Mouse (Mus musculus): ENCODE results near the gene Arap2. TPM values are rescaled to one million over a fixed set of nuclear protein-coding genes. Genes with fewer than 3 reads are reported as not detected.
A peak's percentile ranks its signal among the peaks of the same experiment; 100 is the strongest.

The Arap2 gene
- polyA plus RNA-seq, 1 experiment from 2014 or later: 5.3 TPM

DNA sequence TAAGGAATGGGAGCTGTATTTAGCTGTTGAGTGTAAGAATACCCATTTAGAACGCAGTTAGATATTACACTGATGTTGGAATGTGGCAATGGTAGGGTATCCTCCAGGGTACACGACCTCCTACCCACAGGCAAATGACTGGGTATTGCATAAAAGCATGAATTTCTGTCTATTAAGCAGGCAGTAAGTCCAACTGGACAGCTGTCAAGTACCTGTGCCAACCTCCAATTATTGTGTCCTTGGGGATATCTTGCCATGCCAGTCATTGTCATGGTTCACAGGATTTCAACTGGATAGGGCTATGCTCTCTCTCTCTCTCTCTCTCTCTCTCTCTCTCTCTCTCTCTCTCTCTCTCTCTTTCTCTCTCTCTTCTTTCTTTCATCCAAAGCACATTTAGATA is 40.4 kb downstream of the Arap2 start:
- Histone ChIP-seq H3K27ac (replicated peaks) (no peak overlapping the region), H3K4me3 (no peak overlapping the region), H3K27me3 (no peaks in the 10 kb centered on the region), H3K4me1 (replicated peaks) (no peaks in the 10 kb centered on the region), H3K9me3 (no peaks in the 10 kb centered on the region), H3K9ac (no peak overlapping the region), H3K36me3 (no peaks in the 10 kb centered on the region), H3K4me2 (no peak overlapping the region)
- no peak for ATAC-seq (ENCODE audit: low FRiP score, low read depth)
- 68% methylated on average over 2 of the region's 2 CpGs for WGBS

DNA sequence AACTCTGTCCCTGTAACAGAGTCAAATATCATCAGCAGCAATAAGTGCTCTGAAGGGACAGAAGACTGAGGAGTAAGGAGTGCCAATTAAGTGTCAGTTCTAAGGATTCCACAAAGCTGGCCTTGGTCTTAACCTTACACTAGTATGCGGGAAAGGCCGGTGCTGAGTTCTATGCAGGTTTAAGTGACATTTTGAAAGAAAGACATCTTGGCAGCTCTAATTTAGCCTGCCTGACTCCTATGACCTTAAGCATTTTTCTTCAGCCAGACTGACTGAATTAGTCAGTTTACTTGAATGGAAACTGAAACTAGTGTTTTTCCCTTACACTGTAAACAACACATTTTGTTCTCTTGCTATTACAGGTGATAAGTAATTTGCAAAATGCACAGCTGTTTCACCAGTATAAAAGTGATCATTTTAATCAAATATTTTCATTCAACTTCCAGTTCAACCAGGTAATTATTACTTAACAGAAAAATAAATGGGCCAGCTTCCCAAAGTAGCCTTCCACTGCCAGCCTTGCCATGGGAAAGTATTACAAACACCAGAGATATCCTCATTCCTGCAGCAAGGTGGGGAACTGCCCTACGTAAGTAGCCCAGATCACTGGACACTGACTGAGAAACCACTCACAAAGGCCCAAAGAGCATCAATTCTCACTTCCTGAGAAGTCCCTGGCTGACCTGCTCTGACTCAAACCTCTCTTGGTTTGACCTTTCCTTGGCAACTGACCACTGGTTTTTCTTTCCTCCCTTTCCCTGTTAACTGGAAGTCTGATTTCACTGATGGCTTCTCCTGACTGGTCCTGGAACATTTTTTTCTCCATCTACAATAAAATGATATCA is 42.5 kb downstream of the Arap2 start:
- H3K9me3 ChIP-seq: no peaks in the 10 kb centered on the region
- no peaks in the 10 kb centered on the region for H3K4me1 ChIP-seq (replicated peaks)
- H3K36me3 ChIP-seq: no peaks in the 10 kb centered on the region
- no peak for ATAC-seq (ENCODE audit: low FRiP score, low read depth)
- H3K9ac ChIP-seq: no peak overlapping the region
- H3K4me2 ChIP-seq: no peak overlapping the region
- no peak overlapping the region for H3K27ac ChIP-seq (replicated peaks)
- 68% methylated on average over 3 of the region's 3 CpGs for WGBS
- H3K4me3 ChIP-seq: no peak overlapping the region
- no peaks in the 10 kb centered on the region for H3K27me3 ChIP-seq

DNA sequence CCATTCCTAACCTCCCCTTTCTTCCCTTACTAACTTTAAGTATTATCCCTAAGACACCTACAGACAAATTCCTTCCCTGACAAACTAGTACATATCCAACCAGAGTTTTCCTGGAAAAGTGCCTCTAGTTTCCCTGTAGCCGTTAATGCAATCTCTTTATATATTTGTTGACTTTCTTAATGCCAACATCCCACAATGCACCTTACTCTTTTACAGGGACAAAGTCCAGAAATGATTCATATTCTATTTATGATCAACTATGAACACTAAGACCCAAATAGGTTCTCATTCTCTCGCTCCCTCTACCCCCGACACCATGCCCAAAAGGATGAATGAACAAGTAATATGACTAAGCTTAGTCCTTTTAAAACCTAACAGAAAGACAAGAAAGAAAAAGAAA is 49.5 kb downstream of the Arap2 start:
- Histone ChIP-seq H3K9me3 (no peaks in the 10 kb centered on the region), H3K36me3 (no peaks in the 10 kb centered on the region), H3K4me3 (no peak overlapping the region), H3K4me1 (replicated peaks) (no peaks in the 10 kb centered on the region), H3K27me3 (no peaks in the 10 kb centered on the region), H3K27ac (replicated peaks) (no peak overlapping the region), H3K4me2 (no peak overlapping the region), H3K9ac (no peak overlapping the region)
- 95% methylated on average over 3 of the region's 3 CpGs for WGBS
- ATAC-seq (ENCODE audit: low FRiP score, low read depth): no peak

DNA sequence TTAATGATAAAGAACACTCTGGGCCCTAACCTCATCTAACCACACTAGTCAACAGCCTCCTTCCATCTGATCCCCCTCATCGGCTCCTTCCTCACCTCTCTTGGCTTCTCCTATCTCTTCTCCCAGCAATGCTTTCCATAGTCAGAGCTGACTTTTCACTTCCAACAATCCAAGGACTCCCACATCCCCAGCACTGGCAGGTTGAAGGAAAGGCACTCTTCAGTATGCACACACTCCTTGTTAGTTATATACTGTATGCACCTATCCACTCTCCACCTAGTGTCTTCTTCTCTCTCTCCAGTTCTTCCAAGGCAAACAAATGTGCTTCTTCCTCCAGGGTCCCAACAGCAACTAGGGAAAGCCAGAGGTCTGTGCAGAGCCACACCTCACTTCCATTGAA is 50.0 kb downstream of the Arap2 start:
- Histone ChIP-seq H3K9ac (no peak overlapping the region), H3K36me3 (no peaks in the 10 kb centered on the region), H3K4me3 (no peak overlapping the region), H3K9me3 (no peaks in the 10 kb centered on the region), H3K4me1 (replicated peaks) (no peaks in the 10 kb centered on the region), H3K27me3 (no peaks in the 10 kb centered on the region), H3K27ac (replicated peaks) (no peak overlapping the region), H3K4me2 (no peak overlapping the region)
- WGBS: 91% methylated on average over 1 of the region's 1 CpGs
- ATAC-seq (ENCODE audit: low FRiP score, low read depth): no peak

DNA sequence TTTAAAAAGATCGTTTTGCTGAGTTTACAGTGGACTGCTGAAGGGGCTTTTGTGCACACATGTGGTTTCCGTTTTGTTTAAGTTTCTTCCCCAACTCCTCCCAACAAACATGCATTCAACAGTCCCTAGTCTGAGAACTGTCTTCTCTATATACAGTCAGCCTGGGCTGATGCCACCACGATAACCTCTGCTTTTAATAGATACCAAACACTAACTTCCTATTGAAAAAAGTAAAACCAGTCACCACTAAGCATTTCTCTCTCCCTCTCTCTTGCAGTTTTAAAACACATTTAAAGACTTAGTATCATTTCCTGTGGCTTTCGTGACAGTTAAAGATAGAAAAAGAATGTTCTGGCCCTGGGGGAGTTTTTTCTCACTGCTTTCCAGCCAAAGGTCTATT is 50.5 kb downstream of the Arap2 start:
- WGBS: 86% methylated on average over 4 of the region's 4 CpGs
- H3K4me1 ChIP-seq (replicated peaks): no peaks in the 10 kb centered on the region
- H3K4me3 ChIP-seq: no peak overlapping the region
- H3K4me2 ChIP-seq: no peak overlapping the region
- no peaks in the 10 kb centered on the region for H3K9me3 ChIP-seq
- ATAC-seq (ENCODE audit: low FRiP score, low read depth): no peak
- H3K27me3 ChIP-seq: no peaks in the 10 kb centered on the region
- H3K36me3 ChIP-seq: no peaks in the 10 kb centered on the region
- H3K27ac ChIP-seq (replicated peaks): no peak overlapping the region
- no peak overlapping the region for H3K9ac ChIP-seq

DNA sequence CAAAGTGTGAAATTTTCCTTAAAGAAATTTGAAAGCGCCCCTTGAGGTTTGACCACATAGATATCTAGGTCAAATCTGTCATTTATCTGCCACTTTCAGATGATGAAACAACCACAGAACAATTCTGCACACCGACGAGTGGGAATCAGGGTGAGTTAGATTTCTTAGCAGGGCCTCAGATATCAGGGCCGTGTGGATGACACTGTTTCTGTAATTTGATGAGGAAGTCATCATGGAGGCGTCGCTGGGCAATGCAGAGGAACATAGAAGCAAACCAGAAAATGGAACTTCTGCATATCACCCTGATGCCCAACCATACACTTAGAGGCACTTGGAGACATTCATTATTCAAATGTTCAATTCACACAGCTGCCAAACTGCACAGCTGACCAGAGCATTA is 55.0 kb downstream of the Arap2 start:
- Histone ChIP-seq H3K4me3 (no peak overlapping the region), H3K27ac (replicated peaks) (no peak overlapping the region), H3K9ac (no peak overlapping the region), H3K36me3 (no peaks in the 10 kb centered on the region), H3K27me3 (no peaks in the 10 kb centered on the region), H3K4me1 (replicated peaks) (peaks cover 7% of the 10 kb centered on the region; the same call in 1 of the 2 replicates), H3K9me3 (no peaks in the 10 kb centered on the region), H3K4me2 (no peak overlapping the region)
- 83% methylated on average over 6 of the region's 6 CpGs for WGBS
- no peak for ATAC-seq (ENCODE audit: low FRiP score, low read depth)

DNA sequence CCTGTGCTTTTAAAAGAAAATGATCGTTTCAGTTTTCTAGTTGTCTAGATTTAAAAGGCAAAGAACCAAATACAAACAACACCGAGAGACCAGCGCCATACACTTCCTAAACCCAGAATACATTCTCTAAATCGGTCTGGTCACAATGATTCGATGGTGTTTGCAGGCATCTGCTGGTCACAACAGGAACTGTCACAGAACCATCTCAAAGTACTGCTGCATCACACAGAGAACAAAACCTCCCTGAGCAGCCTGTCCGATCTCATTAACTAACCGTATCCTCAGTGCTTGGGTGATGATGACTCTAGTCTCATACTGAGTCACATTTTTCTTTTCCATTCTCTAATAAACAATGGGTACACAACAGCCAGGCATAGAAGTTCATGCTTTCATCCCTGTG is 59.1 kb downstream of the Arap2 start:
- 8% methylated on average over 7 of the region's 7 CpGs for WGBS
- H3K27me3 ChIP-seq: no peaks in the 10 kb centered on the region
- H3K4me1 ChIP-seq (replicated peaks): peaks cover 7% of the 10 kb centered on the region; the same call in 1 of the 2 replicates
- peak; percentile 96 for ATAC-seq (ENCODE audit: low FRiP score, low read depth)
- H3K9me3 ChIP-seq: no peaks in the 10 kb centered on the region
- peak overlapping the region; percentile 31; the same call in 1 of the 2 replicates for H3K4me2 ChIP-seq
- no peak overlapping the region for H3K27ac ChIP-seq (replicated peaks)
- H3K36me3 ChIP-seq: no peaks in the 10 kb centered on the region
- H3K4me3 ChIP-seq: no peak overlapping the region
- no peak overlapping the region; the same call in 1 of the 2 replicates for H3K9ac ChIP-seq

DNA sequence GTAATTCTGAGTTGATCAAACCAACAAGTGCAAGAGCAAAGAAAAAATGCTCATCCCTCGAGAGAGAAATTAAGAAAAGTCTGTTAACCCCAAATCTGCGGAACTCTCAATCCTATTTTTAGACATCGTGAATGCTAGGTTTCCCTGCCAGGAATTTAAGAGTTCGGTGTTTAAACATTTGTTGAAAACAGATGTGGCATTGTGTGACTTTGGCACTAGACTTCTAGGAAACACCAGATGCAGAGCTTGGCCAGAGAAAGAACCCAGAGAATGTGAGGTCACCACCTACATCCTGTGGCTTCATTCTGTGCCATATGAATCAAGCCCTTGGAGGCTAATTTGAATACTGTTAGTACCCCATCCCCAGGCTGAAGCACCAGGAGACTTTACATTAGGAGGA is 76.0 kb downstream of the Arap2 start:
- H3K27me3 ChIP-seq: no peaks in the 10 kb centered on the region
- no peak overlapping the region for H3K27ac ChIP-seq (replicated peaks)
- no peak overlapping the region for H3K4me3 ChIP-seq
- no peak overlapping the region for H3K4me2 ChIP-seq
- H3K4me1 ChIP-seq (replicated peaks): no peaks in the 10 kb centered on the region
- no peak for ATAC-seq (ENCODE audit: low FRiP score, low read depth)
- no peaks in the 10 kb centered on the region for H3K9me3 ChIP-seq
- no peaks in the 10 kb centered on the region for H3K36me3 ChIP-seq
- H3K9ac ChIP-seq: no peak overlapping the region
- WGBS: 62% methylated on average over 4 of the region's 4 CpGs

DNA sequence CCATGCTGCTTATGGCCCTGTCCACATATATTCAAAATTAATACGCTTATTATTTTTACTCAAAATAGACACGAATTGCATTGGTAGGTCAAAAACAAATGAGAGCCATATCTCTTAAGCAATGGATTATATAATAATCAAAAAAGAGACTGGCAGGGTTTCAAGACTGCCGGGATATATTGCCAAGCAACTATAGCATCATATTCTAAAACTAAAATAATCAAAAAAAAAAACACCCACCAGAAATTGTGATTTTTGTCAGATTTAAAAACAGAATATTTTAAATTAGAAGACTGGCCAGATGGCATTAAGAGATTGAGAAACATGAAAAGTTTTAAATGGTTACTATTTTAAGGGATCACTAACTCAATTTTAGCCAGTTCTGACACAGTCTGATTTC is 82.2 kb downstream of the Arap2 start:
- H3K36me3 ChIP-seq: no peaks in the 10 kb centered on the region
- no peaks in the 10 kb centered on the region for H3K9me3 ChIP-seq
- 73% methylated on average over 3 of the region's 3 CpGs for WGBS
- no peaks in the 10 kb centered on the region; the same call in 1 of the 2 replicates for H3K4me1 ChIP-seq (replicated peaks)
- H3K4me3 ChIP-seq: no peak overlapping the region
- H3K27me3 ChIP-seq: no peaks in the 10 kb centered on the region
- ATAC-seq (ENCODE audit: low FRiP score, low read depth): no peak
- H3K9ac ChIP-seq: no peak overlapping the region
- H3K4me2 ChIP-seq: no peak overlapping the region
- no peak overlapping the region for H3K27ac ChIP-seq (replicated peaks)

DNA sequence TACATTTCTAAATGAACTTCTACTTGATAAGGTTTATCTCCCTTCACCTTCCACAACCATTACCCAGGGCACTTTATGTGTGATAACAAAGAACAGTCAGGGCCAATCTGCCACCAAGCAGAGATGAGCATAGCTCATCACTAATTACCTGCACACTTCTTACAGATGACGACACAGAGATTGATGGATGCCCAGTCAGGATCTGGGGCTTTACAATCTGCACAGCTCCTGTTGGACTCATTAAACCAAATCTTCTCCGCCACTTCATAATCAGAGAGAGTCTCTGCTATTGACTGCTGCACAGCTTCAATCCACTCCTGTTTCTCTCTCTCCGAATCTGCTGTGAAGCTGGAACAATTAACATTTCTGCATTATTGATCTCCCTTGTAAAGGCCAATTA is 82.8 kb downstream of the Arap2 start:
- ATAC-seq (ENCODE audit: low FRiP score, low read depth): peak; percentile 27; the same call in 1 of the 2 replicates
- Histone ChIP-seq H3K9me3 (no peaks in the 10 kb centered on the region), H3K36me3 (no peaks in the 10 kb centered on the region), H3K9ac (no peak overlapping the region), H3K4me1 (replicated peaks) (no peaks in the 10 kb centered on the region; the same call in 1 of the 2 replicates), H3K4me2 (no peak overlapping the region), H3K27ac (replicated peaks) (no peak overlapping the region), H3K27me3 (no peaks in the 10 kb centered on the region), H3K4me3 (no peak overlapping the region)
- 36% methylated on average over 3 of the region's 3 CpGs for WGBS

DNA sequence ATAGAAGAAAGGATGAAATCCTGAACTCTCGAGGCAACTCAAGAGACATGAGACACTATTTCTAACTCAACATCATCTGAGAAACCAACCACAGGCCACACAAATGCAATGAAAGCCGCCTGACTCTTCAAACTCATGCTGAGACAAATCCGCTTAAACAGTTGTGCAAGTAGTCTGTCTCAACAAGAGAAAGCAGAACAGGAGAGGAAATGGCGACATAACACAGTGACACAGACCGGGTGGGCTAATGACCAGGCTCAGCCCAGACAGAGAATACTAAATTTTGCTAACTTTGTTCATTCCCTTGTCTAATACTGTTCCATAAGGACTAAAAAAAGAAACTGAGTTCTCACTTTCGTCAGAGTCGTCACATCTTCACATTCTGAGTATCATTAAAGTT is 88.6 kb downstream of the Arap2 start:
- Histone ChIP-seq H3K9ac (no peak overlapping the region), H3K36me3 (no peaks in the 10 kb centered on the region), H3K4me2 (no peak overlapping the region), H3K27me3 (no peaks in the 10 kb centered on the region), H3K27ac (replicated peaks) (no peak overlapping the region), H3K4me1 (replicated peaks) (peaks cover 7% of the 10 kb centered on the region; the same call in 1 of the 2 replicates), H3K4me3 (no peak overlapping the region), H3K9me3 (no peaks in the 10 kb centered on the region)
- no peak for ATAC-seq (ENCODE audit: low FRiP score, low read depth)
- 92% methylated on average over 7 of the region's 7 CpGs for WGBS

DNA sequence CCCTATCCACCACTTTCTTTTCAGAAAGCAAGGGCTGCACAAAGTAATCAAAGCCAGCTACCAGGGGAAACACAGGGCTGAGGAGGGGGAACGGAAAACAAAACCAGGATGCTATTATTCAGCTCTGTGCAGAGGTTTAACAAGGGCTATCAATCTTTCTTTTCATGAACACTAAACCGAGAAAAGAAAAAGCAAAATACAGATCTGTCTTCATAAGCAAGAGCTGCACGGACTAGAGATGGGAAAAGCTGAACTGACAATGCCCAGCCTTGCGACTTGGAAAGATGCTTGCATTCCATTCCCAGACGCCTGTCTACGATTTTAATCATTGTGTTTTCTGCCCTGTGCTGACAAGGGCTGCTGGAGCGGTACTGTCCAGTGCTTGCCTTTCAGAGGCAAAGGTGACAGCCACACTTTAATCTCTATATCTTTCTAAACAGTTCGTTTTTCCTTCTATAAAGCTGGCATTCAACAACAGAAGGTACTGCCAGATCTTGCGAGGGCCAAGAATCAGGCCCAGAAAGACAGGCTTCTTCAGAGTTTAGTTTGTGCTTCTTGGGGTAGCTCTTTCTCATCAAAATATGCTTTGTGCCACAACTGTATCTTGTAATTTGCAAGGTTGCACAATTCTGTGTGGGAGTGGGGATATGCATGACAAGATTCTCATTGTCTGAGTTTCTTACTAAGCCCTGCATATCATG is 93.1 kb downstream of the Arap2 start:
- Histone ChIP-seq H3K9ac (no peak overlapping the region), H3K4me3 (no peak overlapping the region), H3K27ac (replicated peaks) (peak overlapping the region; percentile 7; the same call in 1 of the 2 replicates), H3K4me2 (peak overlapping the region; percentile 10; the same call in 1 of the 2 replicates), H3K27me3 (no peaks in the 10 kb centered on the region), H3K4me1 (replicated peaks) (peaks cover 7% of the 10 kb centered on the region; the same call in 1 of the 2 replicates), H3K36me3 (no peaks in the 10 kb centered on the region), H3K9me3 (no peaks in the 10 kb centered on the region)
- WGBS: 14% methylated on average over 9 of the region's 9 CpGs
- ATAC-seq (ENCODE audit: low FRiP score, low read depth): peak; percentile 69
